Mouse (Mus musculus): Measurements from ENCODE around the gene Pid1. TPM values are rescaled to one million over a fixed set of nuclear protein-coding genes. Genes with fewer than 3 reads are reported as not detected.
"Not testable (repeated sequence)": the region's sequence is repeated elsewhere in the genome, so short reads cannot be mapped to it uniquely, and the experiment has no call there.

Gene Pid1
- polyA plus RNA-seq, 1 experiment from 2014 or later = 47.2 TPM

- not testable (repeated sequence) for H3K9me3 ChIP-seq; H3K27me3 ChIP-seq; H3K4me2 ChIP-seq; H3K9ac ChIP-seq; H3K27ac ChIP-seq; H3K4me3 ChIP-seq; H3K4me1 ChIP-seq; ATAC-seq (ENCODE audit: insufficient number of reproducible peaks, low FRiP score, low TSS enrichment, low read depth); H3K36me3 ChIP-seq
- WGBS = 96% methylated on average over 3 of the region's 3 CpGs
These were observed 158.2 kb downstream of the Pid1 start for GRCm38 (mm10) chr1:84205746-84206145.

- H3K9me3 ChIP-seq = no peaks in the 10 kb centered on the region
- no peak overlapping the region for H3K4me2 ChIP-seq
- H3K9ac ChIP-seq = no peak overlapping the region
- H3K27me3 ChIP-seq = no peaks in the 10 kb centered on the region
- H3K27ac ChIP-seq = no peak overlapping the region
- H3K4me3 ChIP-seq = no peak overlapping the region
- no peaks in the 10 kb centered on the region for H3K36me3 ChIP-seq
- no peaks in the 10 kb centered on the region for H3K4me1 ChIP-seq
- WGBS = 62% methylated on average over 4 of the region's 4 CpGs
- ATAC-seq (ENCODE audit: insufficient number of reproducible peaks, low FRiP score, low TSS enrichment, low read depth) = no peak
These were observed 160.5 kb downstream of the Pid1 start for GRCm38 (mm10) chr1:84203494-84203893.

GRCm38 (mm10) chr1:84199890-84200289 lies 164.1 kb downstream of the Pid1 start:
- no peak overlapping the region for H3K27ac ChIP-seq
- no peak overlapping the region for H3K9ac ChIP-seq
- no peak for ATAC-seq (ENCODE audit: insufficient number of reproducible peaks, low FRiP score, low TSS enrichment, low read depth)
- no peaks in the 10 kb centered on the region for H3K36me3 ChIP-seq
- 45% methylated on average over 2 of the region's 2 CpGs for WGBS
- no peaks in the 10 kb centered on the region for H3K4me1 ChIP-seq
- H3K4me2 ChIP-seq = no peak overlapping the region
- no peaks in the 10 kb centered on the region for H3K27me3 ChIP-seq
- H3K9me3 ChIP-seq = no peaks in the 10 kb centered on the region
- H3K4me3 ChIP-seq = no peak overlapping the region

GRCm38 (mm10) chr1:84198887-84199286 lies 165.1 kb downstream of the Pid1 start:
- H3K27me3 ChIP-seq = no peaks in the 10 kb centered on the region
- no peaks in the 10 kb centered on the region for H3K9me3 ChIP-seq
- H3K9ac ChIP-seq = no peak overlapping the region
- WGBS = 80% methylated on average over 2 of the region's 2 CpGs
- no peaks in the 10 kb centered on the region for H3K4me1 ChIP-seq
- H3K27ac ChIP-seq = no peak overlapping the region
- H3K4me2 ChIP-seq = no peak overlapping the region
- no peak for ATAC-seq (ENCODE audit: insufficient number of reproducible peaks, low FRiP score, low TSS enrichment, low read depth)
- no peak overlapping the region for H3K4me3 ChIP-seq
- H3K36me3 ChIP-seq = no peaks in the 10 kb centered on the region

GRCm38 (mm10) chr1:84192167-84192566 lies 171.8 kb downstream of the Pid1 start:
- H3K4me1 ChIP-seq = peaks cover under 1% of the 10 kb centered on the region; the same call in 1 of the 2 replicates
- no peak for ATAC-seq (ENCODE audit: insufficient number of reproducible peaks, low FRiP score, low TSS enrichment, low read depth)
- H3K27ac ChIP-seq = no peak overlapping the region
- H3K27me3 ChIP-seq = no peaks in the 10 kb centered on the region
- no peaks in the 10 kb centered on the region for H3K36me3 ChIP-seq
- no peaks in the 10 kb centered on the region for H3K9me3 ChIP-seq
- no peak overlapping the region for H3K4me3 ChIP-seq
- no peak overlapping the region for H3K4me2 ChIP-seq
- H3K9ac ChIP-seq = no peak overlapping the region

- H3K27me3 ChIP-seq = no peaks in the 10 kb centered on the region
- H3K36me3 ChIP-seq = no peaks in the 10 kb centered on the region
- no peak overlapping the region for H3K27ac ChIP-seq
- no peak for ATAC-seq (ENCODE audit: insufficient number of reproducible peaks, low FRiP score, low TSS enrichment, low read depth)
- H3K4me1 ChIP-seq = peaks cover 7% of the 10 kb centered on the region; the same call in 1 of the 2 replicates
- 90% methylated on average over 5 of the region's 5 CpGs for WGBS
- H3K4me2 ChIP-seq = no peak overlapping the region
- no peak overlapping the region for H3K4me3 ChIP-seq
- H3K9me3 ChIP-seq = no peaks in the 10 kb centered on the region
- H3K9ac ChIP-seq = no peak overlapping the region
These were observed 174.5 kb downstream of the Pid1 start for GRCm38 (mm10) chr1:84189446-84189845.

- WGBS = 16% methylated on average over 4 of the region's 4 CpGs
- no peak overlapping the region for H3K4me3 ChIP-seq
- no peak overlapping the region for H3K27ac ChIP-seq
- peaks cover 15% of the 10 kb centered on the region; the same call in 1 of the 2 replicates for H3K4me1 ChIP-seq
- no peak overlapping the region for H3K9ac ChIP-seq
- no peak overlapping the region for H3K4me2 ChIP-seq
- no peaks in the 10 kb centered on the region for H3K9me3 ChIP-seq
- no peaks in the 10 kb centered on the region for H3K36me3 ChIP-seq
- H3K27me3 ChIP-seq = no peaks in the 10 kb centered on the region
- no peak for ATAC-seq (ENCODE audit: insufficient number of reproducible peaks, low FRiP score, low TSS enrichment, low read depth)
These were observed 177.1 kb downstream of the Pid1 start for GRCm38 (mm10) chr1:84186756-84187437.

- Histone ChIP-seq H3K9ac (no peak overlapping the region), H3K4me3 (no peak overlapping the region), H3K36me3 (no peaks in the 10 kb centered on the region), H3K4me2 (no peak overlapping the region), H3K9me3 (no peaks in the 10 kb centered on the region), H3K27me3 (no peaks in the 10 kb centered on the region), H3K27ac (no peak overlapping the region), H3K4me1 (peaks cover 5% of the 10 kb centered on the region; the same call in 1 of the 2 replicates)
- ATAC-seq (ENCODE audit: insufficient number of reproducible peaks, low FRiP score, low TSS enrichment, low read depth) = no peak
- WGBS = 69% methylated on average over 1 of the region's 1 CpGs
These were observed 186.3 kb downstream of the Pid1 start for GRCm38 (mm10) chr1:84177696-84178095.

- no peak overlapping the region for H3K27ac ChIP-seq
- H3K4me1 ChIP-seq = no peaks in the 10 kb centered on the region
- no peak for ATAC-seq (ENCODE audit: insufficient number of reproducible peaks, low FRiP score, low TSS enrichment, low read depth)
- no peaks in the 10 kb centered on the region for H3K9me3 ChIP-seq
- no peaks in the 10 kb centered on the region for H3K27me3 ChIP-seq
- H3K4me2 ChIP-seq = no peak overlapping the region
- H3K9ac ChIP-seq = no peak overlapping the region
- no peak overlapping the region for H3K4me3 ChIP-seq
- no peaks in the 10 kb centered on the region for H3K36me3 ChIP-seq
- WGBS = 27% methylated on average over 2 of the region's 2 CpGs
These were observed 186.9 kb downstream of the Pid1 start for GRCm38 (mm10) chr1:84177033-84177432.

GRCm38 (mm10) chr1:84172941-84173340 lies 191.0 kb downstream of the Pid1 start:
- no peaks in the 10 kb centered on the region for H3K4me1 ChIP-seq
- 74% methylated on average over 6 of the region's 6 CpGs for WGBS
- no peaks in the 10 kb centered on the region for H3K36me3 ChIP-seq
- H3K4me3 ChIP-seq = no peak overlapping the region
- H3K9ac ChIP-seq = no peak overlapping the region
- no peak for ATAC-seq (ENCODE audit: insufficient number of reproducible peaks, low FRiP score, low TSS enrichment, low read depth)
- no peak overlapping the region for H3K27ac ChIP-seq
- no peaks in the 10 kb centered on the region for H3K27me3 ChIP-seq
- H3K4me2 ChIP-seq = no peak overlapping the region
- no peaks in the 10 kb centered on the region for H3K9me3 ChIP-seq

- Histone ChIP-seq H3K4me3 (no peak overlapping the region), H3K4me2 (no peak overlapping the region), H3K27ac (no peak overlapping the region), H3K9me3 (no peaks in the 10 kb centered on the region), H3K4me1 (no peaks in the 10 kb centered on the region), H3K36me3 (no peaks in the 10 kb centered on the region), H3K9ac (no peak overlapping the region), H3K27me3 (no peaks in the 10 kb centered on the region)
- ATAC-seq (ENCODE audit: insufficient number of reproducible peaks, low FRiP score, low TSS enrichment, low read depth) = no peak
- 55% methylated on average over 3 of the region's 3 CpGs for WGBS
These were observed 206.2 kb downstream of the Pid1 start for GRCm38 (mm10) chr1:84157790-84158189.

- Histone ChIP-seq H3K4me3 (no peak overlapping the region), H3K27me3 (no peaks in the 10 kb centered on the region), H3K27ac (no peak overlapping the region), H3K36me3 (no peaks in the 10 kb centered on the region), H3K9me3 (no peaks in the 10 kb centered on the region), H3K4me1 (no peaks in the 10 kb centered on the region), H3K4me2 (no peak overlapping the region), H3K9ac (no peak overlapping the region)
- no peak for ATAC-seq (ENCODE audit: insufficient number of reproducible peaks, low FRiP score, low TSS enrichment, low read depth)
- WGBS = 41% methylated on average over 2 of the region's 2 CpGs
These were observed 208.4 kb downstream of the Pid1 start for GRCm38 (mm10) chr1:84155585-84155930.

All from limb, embryonic 15.5 days (tissue).